ENCODE assay signal across 27 mouse cellular contexts in the genomic region with DNA sequence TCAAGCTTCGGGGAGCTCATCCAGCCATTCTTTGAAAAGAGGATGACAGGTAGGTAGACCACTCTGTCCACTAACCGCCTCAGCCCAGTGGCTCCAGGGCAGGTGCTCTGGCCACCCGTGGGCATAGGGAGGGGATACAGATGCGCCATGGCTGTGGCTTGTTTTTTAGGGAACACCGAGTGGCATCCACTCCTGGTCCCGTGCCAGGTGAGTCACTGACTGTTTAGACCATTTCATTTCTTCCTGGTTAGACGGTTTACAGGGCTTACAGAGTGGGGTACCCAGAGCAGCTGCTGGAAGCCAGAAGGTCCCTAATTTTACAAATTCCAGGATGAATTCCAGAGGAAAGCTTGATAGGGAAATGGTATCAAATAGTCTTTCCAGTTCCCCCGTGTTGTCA. TPM values are rescaled to one million over a fixed set of nuclear protein-coding genes. Genes with fewer than 3 reads are reported as not detected.
A peak's percentile ranks its signal among the peaks of the same experiment; 100 is the strongest.
DNase-seq lines count a peak whose midpoint lies in the region; ATAC-seq and TF ChIP-seq lines count a peak whose summit lies in the region.
"Had no signal": no experiment of that assay in that cellular context is flagged by ENCODE, and none has a peak within 500 bp of the region (broad histone marks: within the 10 kb centered on the region; RNA-seq: fewer than 3 reads in every experiment).

No protein-coding gene starts in this region.

- H3K27me3 ChIP-seq in hindbrain, embryonic 13.5 days, result peaks cover 34% of the 10 kb centered on the region
- no peaks in the 10 kb centered on the region for H3K27me3 ChIP-seq in hindbrain, postnatal 0 days (ENCODE audit: insufficient read depth, low read length)
- H3K27me3 ChIP-seq in midbrain, embryonic 16.5 days (ENCODE audit: control insufficient read depth, insufficient read depth, low read depth, low read length), result no peaks in the 10 kb centered on the region; the same call in 1 of the 2 replicates
- H3K27me3 ChIP-seq: embryonic facial prominence, embryonic 12.5 days; hindbrain, embryonic 15.5 days had no signal

- no peak overlapping the region for H3K4me2 ChIP-seq in hindbrain, embryonic 13.5 days
- H3K4me2 ChIP-seq in hindbrain, postnatal 0 days (ENCODE audit: low read depth, low read length), result no peak overlapping the region
- H3K4me2 ChIP-seq in midbrain, embryonic 16.5 days (ENCODE audit: low read length), result no peak overlapping the region
- H3K4me2 ChIP-seq: embryonic facial prominence, embryonic 12.5 days; forebrain, embryonic 12.5 days; hindbrain, embryonic 15.5 days; intestine, embryonic 15.5 days; neural tube, embryonic 13.5 days had no signal

- H3K9ac ChIP-seq in hindbrain, embryonic 13.5 days, result 0 out of 2 replicates have a peak overlapping the region, but pooled peaks have one; percentile 19
- H3K9ac ChIP-seq in hindbrain, postnatal 0 days (replicated peaks; ENCODE audit: low read length), result no peak overlapping the region
- no peak overlapping the region for H3K9ac ChIP-seq in midbrain, embryonic 16.5 days (ENCODE audit: low read depth, low read length)
- H3K9ac ChIP-seq: embryonic facial prominence, embryonic 12.5 days; forebrain, embryonic 12.5 days; hindbrain, embryonic 15.5 days; intestine, embryonic 15.5 days; neural tube, embryonic 13.5 days had no signal

- TF ChIP-seq CTCF in hindbrain, postnatal 0 days (IDR thresholded peaks at IDR 0.05; ENCODE audit: low read depth), result no peak

- H3K27ac ChIP-seq in hindbrain, embryonic 13.5 days, result no peak overlapping the region
- no peak overlapping the region for H3K27ac ChIP-seq in hindbrain, postnatal 0 days
- H3K27ac ChIP-seq in midbrain, embryonic 16.5 days (ENCODE audit: low read length), result peak overlapping the region; percentile 43; the same call in 1 of the 2 replicates
- H3K27ac ChIP-seq: embryonic facial prominence, embryonic 12.5 days; forebrain, embryonic 12.5 days; heart, embryonic 10.5 days; hindbrain, embryonic 15.5 days; intestine, embryonic 15.5 days; layer of hippocampus, adult 2 months; macrophage; neural tube, embryonic 13.5 days had no signal

- no peak overlapping the region for H3K4me3 ChIP-seq in hindbrain, embryonic 13.5 days
- no peak overlapping the region for H3K4me3 ChIP-seq in hindbrain, postnatal 0 days (ENCODE audit: low read length)
- no peak overlapping the region for H3K4me3 ChIP-seq in midbrain, embryonic 16.5 days (ENCODE audit: low read depth, low read length)
- H3K4me3 ChIP-seq: embryonic facial prominence, embryonic 12.5 days; erythroblast, embryonic 14.5 days; forebrain, embryonic 12.5 days; heart, embryonic 10.5 days; hindbrain, embryonic 15.5 days; intestine, embryonic 15.5 days; layer of hippocampus, adult 2 months; myocyte; neural tube, embryonic 13.5 days had no signal

- no peak for ATAC-seq in hindbrain, embryonic 13.5 days (ENCODE audit: low FRiP score)
- no peak for ATAC-seq in hindbrain, postnatal 0 days
- ATAC-seq in midbrain, embryonic 16.5 days, result no peak
- ATAC-seq: intestine, embryonic 15.5 days; lung, postnatal 0 days had no signal

- no peaks in the 10 kb centered on the region for H3K9me3 ChIP-seq in hindbrain, embryonic 13.5 days
- H3K9me3 ChIP-seq in hindbrain, postnatal 0 days (ENCODE audit: low read length), result no peaks in the 10 kb centered on the region
- no peaks in the 10 kb centered on the region for H3K9me3 ChIP-seq in midbrain, embryonic 16.5 days (replicated peaks; ENCODE audit: control insufficient read depth, low read length, poor library complexity, severe bottlenecking)
- H3K9me3 ChIP-seq: embryonic facial prominence, embryonic 12.5 days; forebrain, embryonic 12.5 days; heart, embryonic 10.5 days; hindbrain, embryonic 15.5 days; intestine, embryonic 15.5 days; neural tube, embryonic 13.5 days had no signal

- 80% methylated on average over 8 of the region's 8 CpGs for WGBS in hindbrain, embryonic 13.5 days
- 75% methylated on average over 8 of the region's 8 CpGs for WGBS in hindbrain, postnatal 0 days
- WGBS in midbrain, embryonic 16.5 days, result 71% methylated on average over 8 of the region's 8 CpGs

- H3K36me3 ChIP-seq in hindbrain, embryonic 13.5 days, result no peaks in the 10 kb centered on the region
- H3K36me3 ChIP-seq in hindbrain, postnatal 0 days (ENCODE audit: insufficient read depth, low read length), result no peaks in the 10 kb centered on the region
- no peaks in the 10 kb centered on the region for H3K36me3 ChIP-seq in midbrain, embryonic 16.5 days (ENCODE audit: control insufficient read depth, insufficient read depth, low read length)
- H3K36me3 ChIP-seq: embryonic facial prominence, embryonic 12.5 days; forebrain, embryonic 12.5 days; heart, embryonic 10.5 days; hindbrain, embryonic 15.5 days; intestine, embryonic 15.5 days; neural tube, embryonic 13.5 days had no signal

- peaks cover 3% of the 10 kb centered on the region for H3K4me1 ChIP-seq in hindbrain, embryonic 13.5 days (replicated peaks)
- H3K4me1 ChIP-seq in hindbrain, postnatal 0 days (ENCODE audit: insufficient read depth, low read length), result no peaks in the 10 kb centered on the region
- peaks cover 2% of the 10 kb centered on the region; the same call in 1 of the 2 replicates for H3K4me1 ChIP-seq in midbrain, embryonic 16.5 days (ENCODE audit: control insufficient read depth, insufficient read depth, low read length)
- H3K4me1 ChIP-seq: embryonic facial prominence, embryonic 12.5 days; heart, embryonic 10.5 days; hindbrain, embryonic 15.5 days; intestine, embryonic 15.5 days had no signal

- DNase-seq in hindbrain, postnatal 0 days (ENCODE audit: low spot score), result no peak
- peak; percentile 31 for DNase-seq in 3T3-L1 (ENCODE audit: low read depth, low spot score)
- peak; percentile 49 for DNase-seq in adrenal gland, adult 2 months
- no peak for DNase-seq in testis, postnatal 10 days (ENCODE audit: low spot score)
- no peak for DNase-seq in thymus, postnatal 10 days (ENCODE audit: low spot score in 2 of 2)
- DNase-seq: cerebellum, adult 18-20 months; heart, postnatal 4 days; kidney, adult 8-10 months; kidney, postnatal 25 days; layer of hippocampus, postnatal 36 days; right cerebral cortex, postnatal 4 days; thymus, postnatal 4 days had no signal

RNA-seq across cellular contexts. Expression of gene Ak8, which starts 42.7 kb away (rescaled TPM):
- polyA plus RNA-seq in hindbrain, embryonic 13.5 days (2015; fragmentation: Nextera tagmentation; extraction: Ambion mirVana), result 1.9 and 2.3 TPM in 2 replicates
- 0.58 and 1.6 TPM in 2 replicates for total RNA-seq in hindbrain, postnatal 0 days (2014; rRNA removed)
- 3.3 and 3.5 TPM in 2 replicates for polyA plus RNA-seq in hindbrain, postnatal 0 days (2015; fragmentation: Nextera tagmentation; extraction: Ambion mirVana)
- under 1 TPM; 0.29 to 0.38 TPM for total RNA-seq in adrenal gland, adult 2 months (2021)
- 0.29 and 0.44 TPM in 2 replicates for polyA plus RNA-seq in adrenal gland, adult 2 months (2012; rRNA removed)
- 3.4 and 4.5 TPM in 2 replicates for polyA plus RNA-seq in midbrain, embryonic 16.5 days (2015; fragmentation: Nextera tagmentation; extraction: Ambion mirVana)
- total RNA-seq: gastrocnemius, adult 18-20 months; heart, postnatal 4 days; liver, adult 2 months had no signal
- polyA plus RNA-seq: erythroblast, embryonic 14.5 days had no signal

RNA-seq across cellular contexts. Expression of gene Spaca9, which starts 43.2 kb away (rescaled TPM):
- 3.8 and 4.0 TPM in 2 replicates for polyA plus RNA-seq in hindbrain, embryonic 13.5 days (2015; fragmentation: Nextera tagmentation; extraction: Ambion mirVana)
- 0.89 TPM in 1 of 2 replicates, not detected in the other for total RNA-seq in hindbrain, postnatal 0 days (2014; rRNA removed)
- 2.9 and 3.7 TPM in 2 replicates for polyA plus RNA-seq in hindbrain, postnatal 0 days (2015; fragmentation: Nextera tagmentation; extraction: Ambion mirVana)
- under 1 TPM in 1 of 2 experiments, not detected in 1; 0.92 TPM for total RNA-seq in adrenal gland, adult 2 months (2021)
- polyA plus RNA-seq in adrenal gland, adult 2 months (2012; rRNA removed), result 0.84 TPM in 1 of 2 replicates, not detected in the other
- polyA plus RNA-seq in midbrain, embryonic 16.5 days (2015; fragmentation: Nextera tagmentation; extraction: Ambion mirVana), result 1.8 and 2.8 TPM in 2 replicates
- total RNA-seq: gastrocnemius, adult 18-20 months; layer of hippocampus, adult 2 months; layer of hippocampus, postnatal 36 days; liver, adult 2 months had no signal
- polyA plus RNA-seq: erythroblast, embryonic 14.5 days had no signal

Comparison
In these comparisons a context has a peak if more than half of its experiments do, and no peak if none do; other contexts are left out.
1. DNase-seq: peak in 3T3-L1 (single experiment) and adrenal gland, adult 2 months (single experiment); none in hindbrain, postnatal 0 days (single experiment), testis, postnatal 10 days (single experiment) and thymus, postnatal 10 days (0 of 2).